Mouse (Mus musculus) spleen, adult 2 months (tissue): ENCODE data around the gene 3110009E18Rik.

Source experiments
- CTCF ChIP-seq: fragments of 200-500 bp; IDR thresholded peaks from 2 replicates; pipeline ENCODE4 v1.5.1; 2011; ENCODE audit warnings: mild to moderate bottlenecking, inconsistent platforms; ENCODE audit not compliant: insufficient read depth, insufficient read length, insufficient replicate concordance; ENCODE audit errors: extremely low read depth
- POLR2A ChIP-seq: fragments of 200-500 bp; IDR thresholded peaks from 2 replicates; pipeline ENCODE4 v1.6.1; 2011; ENCODE audit warnings: low read depth, low read length, inconsistent platforms

DNA sequence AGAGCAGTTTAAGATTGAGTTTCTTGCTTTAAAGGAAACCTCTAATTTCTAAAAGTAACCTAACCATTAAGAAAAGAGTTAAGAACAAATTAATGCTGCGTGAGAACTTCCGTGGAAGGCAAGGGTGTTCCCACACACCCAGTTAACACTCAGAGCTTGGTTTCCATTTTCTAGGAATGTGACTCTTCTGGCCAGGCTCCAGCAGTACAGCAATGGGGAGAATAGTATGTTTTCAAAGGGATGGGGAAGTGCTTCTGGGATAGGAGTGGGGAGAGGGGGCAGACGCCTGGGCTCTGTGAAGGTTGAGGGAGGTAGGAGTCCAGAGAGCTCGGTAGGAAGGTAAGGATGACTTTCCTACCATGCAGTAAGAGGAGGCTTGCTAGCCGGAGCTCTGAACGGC lies 4.5 kb downstream of the 3110009E18Rik start:
- TF ChIP-seq POLR2A (no peak), CTCF (no peak)
